Mouse (Mus musculus) frontal cortex, postnatal 14 days (tissue): ENCODE measurements around the gene Atp6v0a1.

ENCODE experiments used
- DNase-seq, 2 experiments: peaks; one replicate each; pipeline ENCODE4 v3.0.0; 2022; ENCODE audit warnings: low spot score in 2 of 2

The Atp6v0a1 gene

GRCm38 (mm10) chr11:101061049-101061448 is 51.8 kb downstream of the Atp6v0a1 start:
- DNase-seq = no peak

- DNase-seq = no peak
Measured at GRCm38 (mm10) chr11:101062165-101062884, 53.1 kb downstream of the Atp6v0a1 start.

- DNase-seq = no peak
Measured at GRCm38 (mm10) chr11:101062971-101063675, 53.9 kb downstream of the Atp6v0a1 start.

- DNase-seq = no peak
Measured at GRCm38 (mm10) chr11:101063676-101064327, 54.5 kb downstream of the Atp6v0a1 start.

GRCm38 (mm10) chr11:101064462-101064861 is 55.2 kb downstream of the Atp6v0a1 start:
- DNase-seq = no peak

- DNase-seq = no peak
Measured at GRCm38 (mm10) chr11:101065002-101065401, 55.8 kb downstream of the Atp6v0a1 start.

- peak; percentile 62 to 73 for DNase-seq
Measured at GRCm38 (mm10) chr11:101066549-101067412, 57.5 kb downstream of the Atp6v0a1 start.

- DNase-seq = peak; percentile 91 to 94
Measured at GRCm38 (mm10) chr11:101069391-101070188, 60.3 kb downstream of the Atp6v0a1 start, which contains the start of gene Naglu. TSS of gene Naglu (plus strand) at chr11:101070012.

- no peak for DNase-seq
Measured at GRCm38 (mm10) chr11:101070189-101070527, 60.9 kb downstream of the Atp6v0a1 start.

GRCm38 (mm10) chr11:101070987-101071386 is 61.7 kb downstream of the Atp6v0a1 start:
- no peak for DNase-seq

- no peak for DNase-seq
Measured at GRCm38 (mm10) chr11:101071810-101072428, 62.7 kb downstream of the Atp6v0a1 start.

GRCm38 (mm10) chr11:101078121-101078520 is 68.9 kb downstream of the Atp6v0a1 start, which contains the start of gene Hsd17b1:
TSS of gene Hsd17b1 (plus strand) at chr11:101078411.
- DNase-seq = no peak

- no peak for DNase-seq
Measured at GRCm38 (mm10) chr11:101079746-101080145, 70.5 kb downstream of the Atp6v0a1 start.

GRCm38 (mm10) chr11:101080421-101080820 is 71.2 kb downstream of the Atp6v0a1 start:
- no peak for DNase-seq

GRCm38 (mm10) chr11:101081659-101082058 is 72.4 kb downstream of the Atp6v0a1 start:
- no peak for DNase-seq

GRCm38 (mm10) chr11:101082208-101083082 is 73.2 kb downstream of the Atp6v0a1 start, which contains the start of gene Coasy:
TSS of gene Coasy (plus strand) at chr11:101082565.
- DNase-seq = peak; percentile 74 to 77

- DNase-seq = no peak
Measured at GRCm38 (mm10) chr11:101083083-101083697, 73.9 kb downstream of the Atp6v0a1 start.

- no peak for DNase-seq
Measured at GRCm38 (mm10) chr11:101084246-101084645, 75.0 kb downstream of the Atp6v0a1 start.

GRCm38 (mm10) chr11:101084811-101085210 is 75.6 kb downstream of the Atp6v0a1 start:
- DNase-seq = no peak
